20 mouse cellular contexts compared by ENCODE assay signal in genomic region chr8:71631897-71632296, GRCm38 (mm10). TPM values are rescaled to one million over a fixed set of nuclear protein-coding genes. Genes with fewer than 3 reads are reported as not detected.
DNase-seq lines count a peak whose midpoint lies in the region; ATAC-seq and TF ChIP-seq lines count a peak whose summit lies in the region.
"Had no signal": no experiment of that assay in that cellular context is flagged by ENCODE, and none has a peak within 500 bp of the region (broad histone marks: within the 10 kb centered on the region; RNA-seq: fewer than 3 reads in every experiment).

No protein-coding gene starts in this region.

- peaks cover 6 to 23% of the 10 kb centered on the region in 2 experiments for H3K36me3 ChIP-seq in CH12.LX (replicated peaks in 1 of 2; ENCODE audit: control insufficient read depth in 1 of 2, insufficient read depth in 1 of 2, low read length in 1 of 2)
- H3K36me3 ChIP-seq: embryonic facial prominence, embryonic 10.5 days; heart, embryonic 10.5 days had no signal

- DNase-seq in lung, postnatal 36 days = peak; percentile 42
- no peak for DNase-seq in lung, postnatal 4 days
- DNase-seq in CH12.LX (ENCODE audit: extremely low read depth) = no peak
- DNase-seq in naive thymus-derived CD4-positive, alpha-beta T cell, adult 2 months (ENCODE audit: low read depth) = peak; percentile 23
- DNase-seq: adrenal gland, adult 8-10 months; cerebellum, adult 18-20 months; cerebellum, postnatal 10 days; gastrocnemius, postnatal 36 days; heart, postnatal 10 days; heart, postnatal 4 days had no signal

- dilution Hi-C loops in CH12.LX (cut with MboI; ENCODE audit: extremely low pct_ligation_motif_present, extremely low pct_unique_long_range_greater_than_20kb, low sequenced_read_pairs) = no loop called here

- no peaks in the 10 kb centered on the region for H3K79me2 ChIP-seq in CH12.LX (replicated peaks; ENCODE audit: control insufficient read depth, extremely low read depth, insufficient read depth, poor library complexity, severe bottlenecking)

- 0 out of 2 replicates have a peak, but pooled peaks have one; percentile 2 for ATAC-seq in granulocyte monocyte progenitor cell, adult 5-6 weeks (replicated peaks; ENCODE audit: poor library complexity, severe bottlenecking)
- no peak for ATAC-seq in erythroid progenitor cell, adult 5-6 weeks (replicated peaks; ENCODE audit: low FRiP score, poor library complexity, severe bottlenecking)
- ATAC-seq in activated CD4-positive, CD25-positive, alpha-beta regulatory T cell, adult 4 months = no peak
- ATAC-seq: CD4-positive, CD25-positive, alpha-beta regulatory T cell, adult 4 months; forebrain, embryonic 14.5 days; hindbrain, embryonic 16.5 days had no signal

- no peak overlapping the region for H3K4me3 ChIP-seq in CH12.LX (replicated peaks in 1 of 3; ENCODE audit: low read depth in 2 of 3, low read length in 2 of 3, poor library complexity in 1 of 3)
- H3K4me3 ChIP-seq: embryonic facial prominence, embryonic 10.5 days; forebrain, embryonic 10.5 days; heart, embryonic 10.5 days; hindbrain, embryonic 12.5 days had no signal

- no peak overlapping the region for H3K27ac ChIP-seq in CH12.LX (ENCODE audit: insufficient read depth, low read depth)
- H3K27ac ChIP-seq: embryonic facial prominence, embryonic 10.5 days; forebrain, embryonic 10.5 days; heart, embryonic 10.5 days; hindbrain, embryonic 12.5 days had no signal

- in situ Hi-C loops in CH12.LX (cut with MboI; ENCODE audit: low pct_ligation_motif_present, low pct_unique_long_range_greater_than_20kb, low sequenced_read_pairs) = loop anchor here (5.0 kb wide), 1 partner anchor 70 kb away; no protein-coding TSS in a partner anchor

- TF ChIP-seq RAD21 in CH12.LX (IDR thresholded peaks at IDR 0.05; ENCODE audit: low read depth, low read length) = no peak

- no peak overlapping the region for H3K4me2 ChIP-seq in CH12.LX (ENCODE audit: insufficient read depth, low read depth, poor library complexity, severe bottlenecking)
- H3K4me2 ChIP-seq: hindbrain, embryonic 12.5 days had no signal

- no peaks in the 10 kb centered on the region for H3K27me3 ChIP-seq in CH12.LX (replicated peaks)

- no peak for TF ChIP-seq POLR2A in CH12.LX (IDR thresholded peaks at IDR 0.05; ENCODE audit: low read depth, low read length)

- no peak overlapping the region for H3K9ac ChIP-seq in CH12.LX (ENCODE audit: insufficient read depth, low read depth)
- H3K9ac ChIP-seq: hindbrain, embryonic 12.5 days had no signal

- peaks cover 29 to 82% of the 10 kb centered on the region in 2 experiments for H3K4me1 ChIP-seq in CH12.LX (ENCODE audit: control insufficient read depth in 1 of 2, insufficient read depth in 2 of 2)

- H3K9me3 ChIP-seq in CH12.LX (replicated peaks; ENCODE audit: low read length) = peaks cover 13% of the 10 kb centered on the region
- H3K9me3 ChIP-seq: hindbrain, embryonic 12.5 days had no signal

- TF ChIP-seq CTCF in CH12.LX (conservative IDR thresholded peaks at IDR 0.05 in 1 of 2, IDR thresholded peaks at IDR 0.05 in 1 of 2; ENCODE audit: low read depth in 2 of 2, low read length in 2 of 2) = no peak

- no peak for TF ChIP-seq EP300 in CH12.LX (IDR thresholded peaks at IDR 0.05; ENCODE audit: low read length)

TF ChIP-seq in CH12.LX, 34 proteins besides CTCF, POLR2A, EP300 and RAD21:
- TF ChIP-seq USF1 (IDR thresholded peaks at IDR 0.05; ENCODE audit: low read depth, low read length) = 0 out of 2 replicates have a peak, but pooled peaks have one; percentile 14
- no peak for TF ChIP-seq POLR2AphosphoS2 (IDR thresholded peaks at IDR 0.05; ENCODE audit: low read depth, low read length)

RNA-seq across cellular contexts. Expression of gene Colgalt1, which starts 21.1 kb away (rescaled TPM):
- total RNA-seq in CH12.LX (2012; rRNA removed) (85.3 and 92.0 TPM in 2 replicates), CH12.LX (2014; rRNA removed) (68.7 and 72.0 TPM in 2 replicates)
- polyA plus RNA-seq in CH12.LX (2012; ENCODE audit: insufficient read length, low read depth) = 72.0 and 73.7 TPM in 2 replicates
- 93.8 and 107 TPM in 2 replicates for total RNA-seq in granulocyte monocyte progenitor cell, adult 5-6 weeks (2014; fragmentation: Nextera tagmentation)
- total RNA-seq in granulocyte monocyte progenitor cell, adult 5-6 weeks (2017) = 77.1 and 84.4 TPM in 2 replicates
- 5.9 and 19.5 TPM in 2 replicates for total RNA-seq in erythroid progenitor cell, adult 5-6 weeks (2015; ENCODE audit: low replicate concordance)
- total RNA-seq in erythroid progenitor cell, adult 5-6 weeks (2017; ENCODE audit: low replicate concordance) = 9.2 and 11.0 TPM in 2 replicates
- polyA plus RNA-seq in activated CD4-positive, CD25-positive, alpha-beta regulatory T cell, adult 4 months (2017; shearing (Covaris generic)) = 10 to 100 TPM; 10.5 to 11.4 TPM

RNA-seq across cellular contexts. Expression of gene Fam129c, which starts 34.4 kb away (rescaled TPM):
- total RNA-seq in CH12.LX (2012; rRNA removed) = 95.2 and 136 TPM in 2 replicates
- 86.3 and 89.2 TPM in 2 replicates for total RNA-seq in CH12.LX (2014; rRNA removed)
- 92.8 and 98.6 TPM in 2 replicates for polyA plus RNA-seq in CH12.LX (2012; ENCODE audit: insufficient read length, low read depth)
- total RNA-seq in granulocyte monocyte progenitor cell, adult 5-6 weeks (2014; fragmentation: Nextera tagmentation) = 11.6 and 11.7 TPM in 2 replicates
- 0.69 and 6.1 TPM in 2 replicates for total RNA-seq in granulocyte monocyte progenitor cell, adult 5-6 weeks (2017)
- 54.1 and 135 TPM in 2 replicates for total RNA-seq in erythroid progenitor cell, adult 5-6 weeks (2015; ENCODE audit: low replicate concordance)
- total RNA-seq in erythroid progenitor cell, adult 5-6 weeks (2017; ENCODE audit: low replicate concordance) = 7.4 and 32.9 TPM in 2 replicates
- polyA plus RNA-seq in activated CD4-positive, CD25-positive, alpha-beta regulatory T cell, adult 4 months (2017; shearing (Covaris generic)) = 1 to 10 TPM; 1.9 to 3.9 TPM

RNA-seq across cellular contexts. Expression of gene Unc13a, which starts 39.7 kb away (rescaled TPM):
- total RNA-seq in CH12.LX (2012; rRNA removed) = 1.0 and 1.7 TPM in 2 replicates
- 0.55 and 0.68 TPM in 2 replicates for total RNA-seq in CH12.LX (2014; rRNA removed)
- 0.79 and 2.1 TPM in 2 replicates for polyA plus RNA-seq in CH12.LX (2012; ENCODE audit: insufficient read length, low read depth)
- 0.60 TPM in 1 of 2 replicates, not detected in the other for total RNA-seq in granulocyte monocyte progenitor cell, adult 5-6 weeks (2014; fragmentation: Nextera tagmentation)
- 0.04 and 1.8 TPM in 2 replicates for total RNA-seq in granulocyte monocyte progenitor cell, adult 5-6 weeks (2017)
- not detected in 2 replicates for total RNA-seq in erythroid progenitor cell, adult 5-6 weeks (2015; ENCODE audit: low replicate concordance)
- total RNA-seq in erythroid progenitor cell, adult 5-6 weeks (2017; ENCODE audit: low replicate concordance) = not detected in 2 replicates
- polyA plus RNA-seq in activated CD4-positive, CD25-positive, alpha-beta regulatory T cell, adult 4 months (2017; shearing (Covaris generic)) = under 1 TPM; 0.37 to 0.93 TPM
- total RNA-seq: gastrocnemius, postnatal 36 days had no signal

RNA-seq across cellular contexts. Expression of gene Pgls, which starts 39.9 kb away (rescaled TPM):
- 183 and 215 TPM in 2 replicates for total RNA-seq in CH12.LX (2012; rRNA removed)
- 94.2 and 118 TPM in 2 replicates for total RNA-seq in CH12.LX (2014; rRNA removed)
- polyA plus RNA-seq in CH12.LX (2012; ENCODE audit: insufficient read length, low read depth) = 72.5 and 74.9 TPM in 2 replicates
- total RNA-seq in granulocyte monocyte progenitor cell, adult 5-6 weeks (2014; fragmentation: Nextera tagmentation) = 143 and 180 TPM in 2 replicates
- total RNA-seq in granulocyte monocyte progenitor cell, adult 5-6 weeks (2017) = 155 and 185 TPM in 2 replicates
- total RNA-seq in erythroid progenitor cell, adult 5-6 weeks (2015; ENCODE audit: low replicate concordance) = 31.4 and 36.9 TPM in 2 replicates
- 14.8 and 31.8 TPM in 2 replicates for total RNA-seq in erythroid progenitor cell, adult 5-6 weeks (2017; ENCODE audit: low replicate concordance)
- polyA plus RNA-seq in activated CD4-positive, CD25-positive, alpha-beta regulatory T cell, adult 4 months (2017; shearing (Covaris generic)) = 10 to 100 TPM; 77.4 to 87.4 TPM

RNA-seq across cellular contexts. Expression of gene Jak3, which starts 44.2 kb away (rescaled TPM):
- total RNA-seq in CH12.LX (2012; rRNA removed) (39.2 and 47.1 TPM in 2 replicates), CH12.LX (2014; rRNA removed) (13.3 and 15.0 TPM in 2 replicates)
- 35.6 and 37.8 TPM in 2 replicates for polyA plus RNA-seq in CH12.LX (2012; ENCODE audit: insufficient read length, low read depth)
- 10.9 and 17.5 TPM in 2 replicates for total RNA-seq in granulocyte monocyte progenitor cell, adult 5-6 weeks (2014; fragmentation: Nextera tagmentation)
- total RNA-seq in granulocyte monocyte progenitor cell, adult 5-6 weeks (2017) = 7.2 and 8.1 TPM in 2 replicates
- total RNA-seq in erythroid progenitor cell, adult 5-6 weeks (2015; ENCODE audit: low replicate concordance) = 2.1 and 5.4 TPM in 2 replicates
- 0.68 and 0.90 TPM in 2 replicates for total RNA-seq in erythroid progenitor cell, adult 5-6 weeks (2017; ENCODE audit: low replicate concordance)
- polyA plus RNA-seq in activated CD4-positive, CD25-positive, alpha-beta regulatory T cell, adult 4 months (2017; shearing (Covaris generic)) = 10 to 100 TPM; 18.6 to 41.7 TPM

Comparison
In these comparisons a context has a peak if more than half of its experiments do, and no peak if none do; other contexts are left out.
1. DNase-seq: peak in lung, postnatal 36 days (single experiment) and naive thymus-derived CD4-positive, alpha-beta T cell, adult 2 months (single experiment); none in lung, postnatal 4 days (0 of 2) and CH12.LX (single experiment).